Mouse (Mus musculus): ENCODE measurements around the gene Ucp3. TPM values are rescaled to one million over a fixed set of nuclear protein-coding genes. Genes with fewer than 3 reads are reported as not detected.

The Ucp3 gene
- polyA plus RNA-seq, 1 experiment from 2014 or later, result not detected

DNA sequence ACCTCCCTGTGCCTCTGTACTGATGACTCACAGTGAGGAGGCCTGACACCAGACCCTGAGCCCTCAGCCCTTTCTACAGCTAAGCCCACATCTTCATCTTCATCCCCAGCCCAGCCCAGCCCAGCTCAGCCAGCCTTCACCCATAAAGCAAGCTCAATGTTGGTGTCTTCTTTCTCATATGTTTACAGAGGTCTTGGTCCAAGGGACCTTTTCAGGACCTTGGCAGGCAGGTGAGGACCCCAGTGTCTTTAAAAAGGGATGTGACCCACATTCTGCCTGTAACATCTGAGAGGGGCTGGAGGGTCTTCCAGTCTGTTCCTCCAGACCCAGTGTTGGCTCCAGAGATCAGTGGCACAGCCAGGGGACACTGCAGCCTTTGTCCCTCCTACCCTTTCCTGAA is 26.7 kb downstream of the Ucp3 start:
- no peak overlapping the region for H3K4me3 ChIP-seq (replicated peaks; ENCODE audit: low read depth, low read length)
- no peaks in the 10 kb centered on the region for H3K9me3 ChIP-seq (ENCODE audit: control insufficient read depth, low read length)
- no peaks in the 10 kb centered on the region for H3K36me3 ChIP-seq (ENCODE audit: control insufficient read depth, insufficient read depth, low read length)
- H3K9ac ChIP-seq (replicated peaks; ENCODE audit: low read length), result no peak overlapping the region
- DNase-seq (no peak), ATAC-seq (ENCODE audit: low FRiP score, low TSS enrichment) (no peak)
- H3K4me1 ChIP-seq (ENCODE audit: control insufficient read depth, insufficient read depth, low read length), result peaks cover 12% of the 10 kb centered on the region
- H3K4me2 ChIP-seq (ENCODE audit: low read length), result no peak overlapping the region
- H3K27ac ChIP-seq (replicated peaks; ENCODE audit: low read depth, low read length), result no peak overlapping the region
- H3K27me3 ChIP-seq (ENCODE audit: control insufficient read depth, insufficient read depth, low read length), result no peaks in the 10 kb centered on the region

GRCm38 (mm10) chr7:100500276-100500977 is 27.6 kb downstream of the Ucp3 start:
- no peak for DNase-seq
- Histone ChIP-seq H3K36me3 (ENCODE audit: control insufficient read depth, insufficient read depth, low read length) (no peaks in the 10 kb centered on the region), H3K9me3 (ENCODE audit: control insufficient read depth, low read length) (no peaks in the 10 kb centered on the region), H3K4me3 (replicated peaks; ENCODE audit: low read depth, low read length) (no peak overlapping the region), H3K4me1 (ENCODE audit: control insufficient read depth, insufficient read depth, low read length) (peaks cover 7% of the 10 kb centered on the region), H3K9ac (replicated peaks; ENCODE audit: low read length) (no peak overlapping the region), H3K4me2 (ENCODE audit: low read length) (no peak overlapping the region), H3K27ac (replicated peaks; ENCODE audit: low read depth, low read length) (no peak overlapping the region), H3K27me3 (ENCODE audit: control insufficient read depth, insufficient read depth, low read length) (no peaks in the 10 kb centered on the region)
- no peak for ATAC-seq (ENCODE audit: low FRiP score, low TSS enrichment)
- 73% methylated on average over 16 of the region's 16 CpGs for WGBS

DNA sequence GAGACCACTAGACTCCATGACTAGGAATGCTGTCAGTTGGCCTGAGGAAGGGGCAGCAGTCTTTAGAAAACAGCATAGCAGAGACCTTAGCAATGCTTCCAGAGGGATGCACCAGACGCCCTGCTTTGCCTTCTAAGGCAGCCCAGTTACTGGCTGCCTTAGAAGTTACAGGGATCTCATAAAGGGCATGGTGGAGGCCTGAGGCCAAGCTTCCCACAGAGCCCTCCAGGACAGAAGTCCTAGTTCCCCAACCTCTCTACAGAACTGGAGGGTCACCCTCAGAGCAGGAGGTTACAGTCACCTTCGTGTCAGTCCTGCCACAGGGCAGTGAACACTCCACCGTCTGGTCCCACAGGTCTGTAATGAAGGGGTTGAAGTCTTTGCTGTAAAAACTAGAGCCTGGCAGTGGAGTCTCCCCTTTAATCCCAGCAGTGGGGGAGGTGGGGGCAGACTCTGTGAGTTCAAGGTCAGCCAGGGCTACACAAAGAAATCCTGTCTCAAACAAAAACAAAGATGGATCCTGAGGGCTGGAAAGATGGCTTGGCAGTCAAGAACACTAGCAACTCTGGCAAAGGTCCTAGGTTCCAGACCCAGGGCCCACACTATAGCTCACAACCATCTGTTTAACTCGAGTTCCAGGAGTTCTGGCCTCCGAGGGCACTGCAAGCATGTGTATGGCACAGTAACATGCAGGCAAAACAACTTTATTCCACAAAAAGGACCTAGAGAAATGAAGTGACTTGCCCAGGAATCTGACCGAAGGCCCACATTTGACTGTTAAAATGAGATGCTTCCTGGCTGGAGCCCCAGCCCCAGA is 28.4 kb downstream of the Ucp3 start:
- Histone ChIP-seq H3K9ac (replicated peaks; ENCODE audit: low read length) (no peak overlapping the region), H3K9me3 (ENCODE audit: control insufficient read depth, low read length) (no peaks in the 10 kb centered on the region), H3K4me2 (ENCODE audit: low read length) (no peak overlapping the region), H3K36me3 (ENCODE audit: control insufficient read depth, insufficient read depth, low read length) (no peaks in the 10 kb centered on the region), H3K4me3 (replicated peaks; ENCODE audit: low read depth, low read length) (no peak overlapping the region), H3K27ac (replicated peaks; ENCODE audit: low read depth, low read length) (no peak overlapping the region), H3K4me1 (ENCODE audit: control insufficient read depth, insufficient read depth, low read length) (no peaks in the 10 kb centered on the region), H3K27me3 (ENCODE audit: control insufficient read depth, insufficient read depth, low read length) (no peaks in the 10 kb centered on the region)
- DNase-seq (no peak), ATAC-seq (ENCODE audit: low FRiP score, low TSS enrichment) (no peak)
- 78% methylated on average over 6 of the region's 6 CpGs for WGBS

DNA sequence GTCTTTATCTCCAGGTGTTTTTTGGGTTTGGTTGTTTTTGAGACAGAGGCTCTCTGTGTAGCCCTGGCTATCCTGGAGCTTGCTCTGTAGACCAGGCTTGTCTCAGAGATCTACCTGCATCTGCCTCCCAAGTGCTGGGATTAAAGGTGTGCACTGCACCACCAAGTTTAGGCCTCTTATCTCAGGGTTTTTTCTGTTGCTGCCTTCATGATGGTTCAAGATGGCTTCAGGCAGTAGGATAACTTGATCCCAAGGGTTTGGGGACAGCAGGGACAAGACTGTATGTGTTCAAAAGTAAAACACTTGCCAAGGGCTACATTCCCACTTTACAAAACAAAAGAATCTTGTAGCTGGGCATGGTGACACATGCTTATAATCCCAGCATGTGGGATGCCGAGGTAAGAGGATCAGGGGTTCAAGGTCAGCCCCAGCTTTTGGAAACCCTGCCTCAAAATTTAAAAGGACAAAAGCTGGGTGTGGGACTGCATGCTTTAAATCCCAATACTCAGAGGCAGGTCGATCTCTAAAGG is 29.1 kb downstream of the Ucp3 start:
- Histone ChIP-seq H3K36me3 (ENCODE audit: control insufficient read depth, insufficient read depth, low read length) (no peaks in the 10 kb centered on the region), H3K9me3 (ENCODE audit: control insufficient read depth, low read length) (no peaks in the 10 kb centered on the region), H3K4me1 (ENCODE audit: control insufficient read depth, insufficient read depth, low read length) (no peaks in the 10 kb centered on the region), H3K27me3 (ENCODE audit: control insufficient read depth, insufficient read depth, low read length) (no peaks in the 10 kb centered on the region), H3K4me2 (ENCODE audit: low read length) (no peak overlapping the region), H3K27ac (replicated peaks; ENCODE audit: low read depth, low read length) (no peak overlapping the region), H3K9ac (replicated peaks; ENCODE audit: low read length) (no peak overlapping the region), H3K4me3 (replicated peaks; ENCODE audit: low read depth, low read length) (no peak overlapping the region)
- WGBS, result 53% methylated on average over 2 of the region's 2 CpGs
- ATAC-seq (ENCODE audit: low FRiP score, low TSS enrichment) (no peak), DNase-seq (no peak)

DNA sequence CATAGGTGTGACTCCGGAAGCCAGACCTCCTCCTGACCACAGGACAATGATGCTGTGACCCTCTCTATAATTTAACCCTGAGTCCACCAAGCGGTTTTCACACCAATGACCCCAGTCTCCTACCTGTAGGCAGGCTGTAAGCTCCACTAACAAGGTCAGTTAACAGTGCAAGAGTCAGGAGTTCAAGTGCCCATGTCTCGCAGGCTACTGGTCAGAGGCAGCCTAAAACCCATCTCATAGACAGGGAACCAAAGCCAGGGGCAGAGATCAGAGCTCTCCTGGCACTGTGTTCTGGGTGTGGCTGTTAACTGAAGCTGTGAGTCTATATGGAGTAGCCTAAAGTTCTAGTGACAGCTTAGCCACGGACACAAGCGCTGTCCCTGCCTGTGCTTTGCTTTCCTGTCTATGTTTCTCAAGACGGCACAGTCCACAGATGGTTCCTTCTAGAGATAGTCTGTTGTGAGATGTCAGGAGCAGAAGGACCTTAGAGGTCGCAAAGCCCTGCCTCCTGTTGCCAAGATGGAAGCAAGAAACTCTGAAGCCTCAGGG is 29.7 kb downstream of the Ucp3 start:
- H3K27ac ChIP-seq (replicated peaks; ENCODE audit: low read depth, low read length), result no peak overlapping the region
- no peak overlapping the region for H3K9ac ChIP-seq (replicated peaks; ENCODE audit: low read length)
- H3K4me3 ChIP-seq (replicated peaks; ENCODE audit: low read depth, low read length), result no peak overlapping the region
- H3K36me3 ChIP-seq (ENCODE audit: control insufficient read depth, insufficient read depth, low read length), result no peaks in the 10 kb centered on the region
- no peaks in the 10 kb centered on the region for H3K4me1 ChIP-seq (ENCODE audit: control insufficient read depth, insufficient read depth, low read length)
- DNase-seq (no peak), ATAC-seq (ENCODE audit: low FRiP score, low TSS enrichment) (no peak)
- H3K9me3 ChIP-seq (ENCODE audit: control insufficient read depth, low read length), result no peaks in the 10 kb centered on the region
- H3K27me3 ChIP-seq (ENCODE audit: control insufficient read depth, insufficient read depth, low read length), result no peaks in the 10 kb centered on the region
- no peak overlapping the region for H3K4me2 ChIP-seq (ENCODE audit: low read length)
- 83% methylated on average over 7 of the region's 7 CpGs for WGBS

DNA sequence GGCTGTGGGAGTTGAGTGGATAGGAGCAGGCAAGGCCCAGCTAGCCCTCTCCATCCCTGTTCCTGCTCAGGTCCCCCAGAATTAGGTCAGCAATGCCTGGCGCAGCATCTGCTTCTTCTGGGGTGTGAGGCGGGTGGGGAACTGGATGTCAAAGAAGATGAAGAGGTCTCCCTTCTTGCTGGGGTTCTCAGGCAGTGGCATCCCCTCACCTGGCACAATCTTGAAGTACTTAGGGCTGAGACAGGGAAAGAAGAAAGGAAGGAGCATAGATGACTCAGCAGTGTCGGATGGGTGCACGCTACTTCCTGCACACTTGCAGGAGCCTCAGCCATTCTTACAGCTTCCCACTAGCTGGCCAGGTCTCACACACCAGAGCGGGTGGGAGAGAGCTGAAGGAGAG is 30.3 kb downstream of the Ucp3 start:
- WGBS, result 87% methylated on average over 5 of the region's 5 CpGs
- H3K27ac ChIP-seq (replicated peaks; ENCODE audit: low read depth, low read length), result no peak overlapping the region
- ATAC-seq (ENCODE audit: low FRiP score, low TSS enrichment), result no peak
- no peak overlapping the region for H3K4me3 ChIP-seq (replicated peaks; ENCODE audit: low read depth, low read length)
- no peaks in the 10 kb centered on the region for H3K36me3 ChIP-seq (ENCODE audit: control insufficient read depth, insufficient read depth, low read length)
- H3K27me3 ChIP-seq (ENCODE audit: control insufficient read depth, insufficient read depth, low read length), result no peaks in the 10 kb centered on the region
- H3K4me2 ChIP-seq (ENCODE audit: low read length), result no peak overlapping the region
- no peak for DNase-seq
- H3K4me1 ChIP-seq (ENCODE audit: control insufficient read depth, insufficient read depth, low read length), result no peaks in the 10 kb centered on the region
- H3K9ac ChIP-seq (replicated peaks; ENCODE audit: low read length), result no peak overlapping the region
- no peaks in the 10 kb centered on the region for H3K9me3 ChIP-seq (ENCODE audit: control insufficient read depth, low read length)

GRCm38 (mm10) chr7:100504740-100505487 is 32.1 kb downstream of the Ucp3 start:
- H3K9ac ChIP-seq (replicated peaks; ENCODE audit: low read length), result no peak overlapping the region
- no peak overlapping the region for H3K4me2 ChIP-seq (ENCODE audit: low read length)
- 82% methylated on average over 13 of the region's 13 CpGs for WGBS
- H3K4me1 ChIP-seq (ENCODE audit: control insufficient read depth, insufficient read depth, low read length), result no peaks in the 10 kb centered on the region
- H3K9me3 ChIP-seq (ENCODE audit: control insufficient read depth, low read length), result no peaks in the 10 kb centered on the region
- no peak for DNase-seq
- H3K4me3 ChIP-seq (replicated peaks; ENCODE audit: low read depth, low read length), result no peak overlapping the region
- ATAC-seq (ENCODE audit: low FRiP score, low TSS enrichment), result no peak
- H3K27me3 ChIP-seq (ENCODE audit: control insufficient read depth, insufficient read depth, low read length), result no peaks in the 10 kb centered on the region
- H3K27ac ChIP-seq (replicated peaks; ENCODE audit: low read depth, low read length), result no peak overlapping the region
- no peaks in the 10 kb centered on the region for H3K36me3 ChIP-seq (ENCODE audit: control insufficient read depth, insufficient read depth, low read length)

DNA sequence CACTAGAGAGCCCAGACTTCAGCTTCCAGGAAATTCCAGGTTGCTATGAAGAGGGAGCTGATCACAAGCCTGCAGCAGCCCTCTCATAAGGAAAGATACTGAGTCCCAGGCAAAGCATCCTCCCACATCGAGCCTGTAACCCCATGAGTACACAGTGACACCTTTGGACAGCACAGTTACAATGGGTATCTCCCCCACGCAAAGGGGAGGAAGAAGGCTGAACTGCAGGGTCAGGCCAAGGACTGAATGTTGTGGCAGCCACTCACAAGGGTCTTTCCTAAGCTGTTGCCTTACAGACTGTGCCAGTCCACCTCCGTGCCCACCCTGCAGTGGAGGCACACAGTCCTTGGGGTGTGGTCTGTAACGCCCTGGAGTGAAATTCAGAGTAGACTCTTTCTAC is 33.7 kb downstream of the Ucp3 start:
- ATAC-seq (ENCODE audit: low FRiP score, low TSS enrichment), result no peak
- H3K36me3 ChIP-seq (ENCODE audit: control insufficient read depth, insufficient read depth, low read length), result no peaks in the 10 kb centered on the region
- H3K9me3 ChIP-seq (ENCODE audit: control insufficient read depth, low read length), result no peaks in the 10 kb centered on the region
- 79% methylated on average over 4 of the region's 4 CpGs for WGBS
- H3K27ac ChIP-seq (replicated peaks; ENCODE audit: low read depth, low read length), result no peak overlapping the region
- H3K4me2 ChIP-seq (ENCODE audit: low read length), result no peak overlapping the region
- H3K4me3 ChIP-seq (replicated peaks; ENCODE audit: low read depth, low read length), result no peak overlapping the region
- H3K9ac ChIP-seq (replicated peaks; ENCODE audit: low read length), result no peak overlapping the region
- no peaks in the 10 kb centered on the region for H3K27me3 ChIP-seq (ENCODE audit: control insufficient read depth, insufficient read depth, low read length)
- DNase-seq, result no peak
- no peaks in the 10 kb centered on the region for H3K4me1 ChIP-seq (ENCODE audit: control insufficient read depth, insufficient read depth, low read length)
